Mouse (Mus musculus) MEL (cell line): Measurements from ENCODE around the gene Mbnl1. TPM values are rescaled to one million over a fixed set of nuclear protein-coding genes. Genes with fewer than 3 reads are reported as not detected.

Experiments
- DNase-seq: peaks from one replicate; pipeline ENCODE4 v3.0.0; 2011; ENCODE audit warnings: low read depth, low spot score
- H3K27ac ChIP-seq: 2 replicates; pipeline ENCODE4 v1.5.1; 2012; ENCODE audit warnings: low read depth, mild to moderate bottlenecking, control low read depth, low read length, moderate library complexity; ENCODE audit not compliant: control insufficient read depth
- H3K27me3 ChIP-seq, 2 experiments: fragments of 150-350 bp in 1 of 2; sonication (generic) in 1 of 2; 2 replicates each; pipeline ENCODE4 v1.6.1; 2012; ENCODE audit warnings: low read length in 2 of 2, mild to moderate bottlenecking in 2 of 2, improper control_type of control experiment in 1 of 2, moderate library complexity in 1 of 2; ENCODE audit not compliant: insufficient read depth in 2 of 2, control insufficient read depth in 1 of 2
- H3K36me3 ChIP-seq, 2 experiments: 2 replicates each; pipeline ENCODE4 v1.6.1; 2012 to 2014; ENCODE audit warnings: low read length in 2 of 2, improper control_type of control experiment in 1 of 2, inconsistent platforms in 1 of 2, mild to moderate bottlenecking in 1 of 2; ENCODE audit not compliant: insufficient read depth in 2 of 2, control insufficient read depth in 1 of 2
- H3K4me1 ChIP-seq, 2 experiments: fragments of 150-350 bp in 1 of 2; sonication (generic) in 1 of 2; 2 replicates each; pipeline ENCODE4 v1.6.1; 2012; ENCODE audit warnings: low read length in 2 of 2, improper control_type of control experiment in 1 of 2, mild to moderate bottlenecking in 1 of 2; ENCODE audit not compliant: insufficient read depth in 2 of 2, control insufficient read depth in 1 of 2
- H3K4me3 ChIP-seq, 2 experiments: fragments of 150-350 bp in 1 of 2; sonication (generic) in 1 of 2; 2 replicates each; pipeline ENCODE4 v1.5.1; 2012; ENCODE audit warnings: low read depth in 2 of 2, low read length in 2 of 2, mild to moderate bottlenecking in 2 of 2, moderate library complexity in 2 of 2, control low read depth in 1 of 2, improper control_type of control experiment in 1 of 2; ENCODE audit not compliant: control insufficient read depth in 1 of 2, insufficient read depth in 1 of 2
- H3K79me2 ChIP-seq: 2 replicates; pipeline ENCODE4 v1.6.1; 2012; ENCODE audit warnings: mild to moderate bottlenecking, low read length, moderate library complexity; ENCODE audit not compliant: control insufficient read depth, poor library complexity, insufficient read depth
- H3K9ac ChIP-seq: 2 replicates; pipeline ENCODE4 v1.6.1; 2012; ENCODE audit warnings: low read depth, mild to moderate bottlenecking, control low read depth, low read length, moderate library complexity; ENCODE audit not compliant: control insufficient read depth, poor library complexity, severe bottlenecking
- H3K9me3 ChIP-seq: fragments of 150-350 bp; sonication (generic); replicated peaks from 2 replicates; pipeline ENCODE4 v1.6.1; 2012; ENCODE audit warnings: mild to moderate bottlenecking, low read length, improper control_type of control experiment, moderate library complexity; ENCODE audit not compliant: insufficient read depth
- BHLHE40 ChIP-seq: IDR thresholded peaks from 2 replicates; pipeline ENCODE4 v1.6.1; 2012; ENCODE audit warnings: low read depth, mild to moderate bottlenecking, inconsistent platforms, low read length, improper control_type of control experiment, borderline replicate concordance
- CTCF ChIP-seq, 3 experiments: IDR thresholded peaks in 2 of 3; conservative IDR thresholded peaks in 1 of 3; 2 replicates each; pipeline ENCODE4 v1.5.1; 2011 to 2012; ENCODE audit warnings: low read length in 3 of 3, low read depth in 2 of 3, mild to moderate bottlenecking in 2 of 3, improper control_type of control experiment in 1 of 3, inconsistent platforms in 1 of 3, mixed read lengths in 1 of 3, moderate library complexity in 1 of 3; ENCODE audit not compliant: control insufficient read depth in 1 of 3, insufficient read depth in 1 of 3, poor library complexity in 1 of 3, severe bottlenecking in 1 of 3
- ELF1 ChIP-seq: IDR thresholded peaks from 2 replicates; pipeline ENCODE4 v1.6.1; 2014; ENCODE audit warnings: low read depth, mild to moderate bottlenecking, inconsistent platforms, low read length, improper control_type of control experiment, moderate library complexity
- GABPA ChIP-seq: IDR thresholded peaks from 2 replicates; pipeline ENCODE4 v1.6.1; 2012; ENCODE audit warnings: low read depth, mild to moderate bottlenecking, inconsistent platforms, low read length, improper control_type of control experiment, moderate library complexity
- GATA1 ChIP-seq: IDR thresholded peaks from 2 replicates; pipeline ENCODE4 v1.6.1; 2011; ENCODE audit warnings: low read depth, low read length, improper control_type of control experiment
- HCFC1 ChIP-seq: IDR thresholded peaks from 2 replicates; pipeline ENCODE4 v1.6.1; 2012; ENCODE audit warnings: low read depth, mild to moderate bottlenecking, inconsistent platforms, low read length, improper control_type of control experiment, moderate library complexity
- KAT2A ChIP-seq: conservative IDR thresholded peaks from 2 replicates; pipeline ENCODE4 v1.6.1; 2012; ENCODE audit warnings: low read depth, low read length, improper control_type of control experiment, inconsistent platforms
- MAZ ChIP-seq: IDR thresholded peaks from 2 replicates; pipeline ENCODE4 v1.6.1; 2012; ENCODE audit warnings: low read depth, mild to moderate bottlenecking, inconsistent platforms, low read length, improper control_type of control experiment
- MXI1 ChIP-seq: IDR thresholded peaks from 2 replicates; pipeline ENCODE4 v1.6.1; 2011; ENCODE audit warnings: mild to moderate bottlenecking, low read depth, low read length, improper control_type of control experiment
- NELFE ChIP-seq: IDR thresholded peaks from 2 replicates; pipeline ENCODE4 v1.6.1; 2011; ENCODE audit warnings: low read depth, low read length, improper control_type of control experiment
- POLR2AphosphoS5 ChIP-seq: IDR thresholded peaks from 2 replicates; pipeline ENCODE4 v1.6.1; 2012; ENCODE audit warnings: low read depth, borderline replicate concordance, mild to moderate bottlenecking, inconsistent platforms, low read length, moderate library complexity, mixed read lengths
- RCOR1 ChIP-seq: IDR thresholded peaks from 2 replicates; pipeline ENCODE4 v1.6.1; 2012; ENCODE audit warnings: low read depth, mild to moderate bottlenecking, inconsistent platforms, low read length, improper control_type of control experiment
- SMC3 ChIP-seq: IDR thresholded peaks from 2 replicates; pipeline ENCODE4 v1.6.1; 2011; ENCODE audit warnings: low read depth, low read length, improper control_type of control experiment
- UBTF ChIP-seq: IDR thresholded peaks from 2 replicates; pipeline ENCODE4 v1.6.1; 2012; ENCODE audit warnings: low read depth, mild to moderate bottlenecking, inconsistent platforms, low read length, improper control_type of control experiment, moderate library complexity, borderline replicate concordance; ENCODE audit not compliant: insufficient read depth
- USF1 ChIP-seq: IDR thresholded peaks from 2 replicates; pipeline ENCODE4 v1.6.1; 2014; ENCODE audit warnings: low read depth, mild to moderate bottlenecking, inconsistent platforms, low read length, improper control_type of control experiment, moderate library complexity
- ZC3H11A ChIP-seq: IDR thresholded peaks from 2 replicates; pipeline ENCODE4 v1.6.1; 2012; ENCODE audit warnings: low read depth, mild to moderate bottlenecking, inconsistent platforms, low read length, improper control_type of control experiment
- ZKSCAN1 ChIP-seq: IDR thresholded peaks from 2 replicates; pipeline ENCODE4 v1.6.1; 2012; ENCODE audit warnings: low read depth, mild to moderate bottlenecking, inconsistent platforms, low read length, improper control_type of control experiment, moderate library complexity
- polyA plus RNA-seq, 2 experiments: library from polyadenylated mRNA; stranded (reverse) in 1 of 2; unstranded in 1 of 2; fragments of >175 nt in 1 of 2; fragments of >200 nt in 1 of 2; gene quantifications; 2 replicates each; pipeline versions ENCODE4 v1.2.1 to v1.2.4; 2012; ENCODE audit warnings: low replicate concordance in 2 of 2, low read depth in 1 of 2; ENCODE audit not compliant: insufficient read length in 2 of 2, insufficient read depth in 1 of 2, missing spikeins in 1 of 2
- total RNA-seq: library from RNA; depleted of rRNA; stranded (reverse); fragments of 300-350 nt; gene quantifications from 2 replicates; pipeline ENCODE4 v1.2.3, GENCODE M21; 2012

Gene Mbnl1
- total and polyA plus RNA-seq, 3 experiments = 250 to 371 (median 341) TPM

GRCm38 (mm10) chr3:60589361-60589760 lies 116.7 kb downstream of the Mbnl1 start:
- peaks cover 7 to 29% of the 10 kb centered on the region in 2 experiments for H3K36me3 ChIP-seq
- peaks cover 10 to 12% of the 10 kb centered on the region in 2 experiments for H3K4me1 ChIP-seq
- H3K27ac ChIP-seq = no peak overlapping the region
- H3K9me3 ChIP-seq = no peaks in the 10 kb centered on the region
- no peak overlapping the region for H3K9ac ChIP-seq
- TF ChIP-seq RCOR1 (no peak), USF1 (no peak), GABPA (no peak)
- H3K27me3 ChIP-seq = no peaks in the 10 kb centered on the region
- peaks cover 42% of the 10 kb centered on the region for H3K79me2 ChIP-seq
- H3K4me3 ChIP-seq = no peak overlapping the region
- no peak for DNase-seq

- no peak for TF ChIP-seq BHLHE40
- no peak for TF ChIP-seq GATA1
- no peak for TF ChIP-seq MXI1
- TF ChIP-seq SMC3 = no peak
- no peak for TF ChIP-seq CTCF (IDR thresholded peaks at IDR 0.05 in 2 of 3, conservative IDR thresholded peaks at IDR 0.05 in 1 of 3; ENCODE audit: control insufficient read depth in 1 of 3, insufficient read depth in 1 of 3, low read depth in 2 of 3, low read length in 3 of 3, poor library complexity in 1 of 3, severe bottlenecking in 1 of 3)
- Histone ChIP-seq H3K9me3 (no peaks in the 10 kb centered on the region), H3K27ac (no peak overlapping the region), H3K27me3 (no peaks in the 10 kb centered on the region), H3K4me3 (no peak overlapping the region), H3K79me2 (peaks cover 51% of the 10 kb centered on the region), H3K9ac (no peak overlapping the region), H3K36me3 (peaks cover 20 to 48% of the 10 kb centered on the region in 2 experiments), H3K4me1 (peaks cover 16 to 20% of the 10 kb centered on the region in 2 experiments)
- no peak for DNase-seq
Measured at GRCm38 (mm10) chr3:60595606-60596005, 123.0 kb downstream of the Mbnl1 start.

- no peak overlapping the region for H3K9ac ChIP-seq
- no peak for DNase-seq
- H3K27me3 ChIP-seq = no peaks in the 10 kb centered on the region
- H3K79me2 ChIP-seq = peaks cover 48% of the 10 kb centered on the region
- no peak for TF ChIP-seq MXI1
- TF ChIP-seq UBTF = no peak
- TF ChIP-seq USF1 = no peak
- no peak for TF ChIP-seq KAT2A
- TF ChIP-seq ZC3H11A = no peak
- TF ChIP-seq BHLHE40 = no peak
- no peak for TF ChIP-seq POLR2AphosphoS5
- no peak for TF ChIP-seq MAZ
- TF ChIP-seq HCFC1 = no peak
- no peak for TF ChIP-seq ELF1
- TF ChIP-seq NELFE = no peak
- TF ChIP-seq ZKSCAN1 = no peak
- TF ChIP-seq, all 39 proteins: peak for 0
- no peak overlapping the region for H3K27ac ChIP-seq
- peaks cover 23 to 29% of the 10 kb centered on the region in 2 experiments for H3K4me1 ChIP-seq
- H3K9me3 ChIP-seq = no peaks in the 10 kb centered on the region
- peaks cover 19 to 57% of the 10 kb centered on the region in 2 experiments for H3K36me3 ChIP-seq
- no peak overlapping the region for H3K4me3 ChIP-seq
Measured at GRCm38 (mm10) chr3:60596985-60597384, 124.4 kb downstream of the Mbnl1 start.
